Mouse (Mus musculus) MEL (cell line): ENCODE data around the gene Grip1. TPM values are rescaled to one million over a fixed set of nuclear protein-coding genes. Genes with fewer than 3 reads are reported as not detected.

ENCODE experiments used
- DNase-seq: peaks from one replicate; pipeline ENCODE4 v3.0.0; 2011; ENCODE audit warnings: low read depth, low spot score
- H3K27ac ChIP-seq: 2 replicates; pipeline ENCODE4 v1.5.1; 2012; ENCODE audit warnings: low read depth, mild to moderate bottlenecking, control low read depth, low read length, moderate library complexity; ENCODE audit not compliant: control insufficient read depth
- H3K27me3 ChIP-seq, 2 experiments: fragments of 150-350 bp in 1 of 2; sonication (generic) in 1 of 2; 2 replicates each; pipeline ENCODE4 v1.6.1; 2012; ENCODE audit warnings: low read length in 2 of 2, mild to moderate bottlenecking in 2 of 2, improper control_type of control experiment in 1 of 2, moderate library complexity in 1 of 2; ENCODE audit not compliant: insufficient read depth in 2 of 2, control insufficient read depth in 1 of 2
- H3K36me3 ChIP-seq, 2 experiments: 2 replicates each; pipeline ENCODE4 v1.6.1; 2012 to 2014; ENCODE audit warnings: low read length in 2 of 2, improper control_type of control experiment in 1 of 2, inconsistent platforms in 1 of 2, mild to moderate bottlenecking in 1 of 2; ENCODE audit not compliant: insufficient read depth in 2 of 2, control insufficient read depth in 1 of 2
- H3K4me1 ChIP-seq, 2 experiments: fragments of 150-350 bp in 1 of 2; sonication (generic) in 1 of 2; 2 replicates each; pipeline ENCODE4 v1.6.1; 2012; ENCODE audit warnings: low read length in 2 of 2, improper control_type of control experiment in 1 of 2, mild to moderate bottlenecking in 1 of 2; ENCODE audit not compliant: insufficient read depth in 2 of 2, control insufficient read depth in 1 of 2
- H3K4me3 ChIP-seq, 2 experiments: fragments of 150-350 bp in 1 of 2; sonication (generic) in 1 of 2; 2 replicates each; pipeline ENCODE4 v1.5.1; 2012; ENCODE audit warnings: low read depth in 2 of 2, low read length in 2 of 2, mild to moderate bottlenecking in 2 of 2, moderate library complexity in 2 of 2, control low read depth in 1 of 2, improper control_type of control experiment in 1 of 2; ENCODE audit not compliant: control insufficient read depth in 1 of 2, insufficient read depth in 1 of 2
- H3K79me2 ChIP-seq: 2 replicates; pipeline ENCODE4 v1.6.1; 2012; ENCODE audit warnings: mild to moderate bottlenecking, low read length, moderate library complexity; ENCODE audit not compliant: control insufficient read depth, poor library complexity, insufficient read depth
- H3K9ac ChIP-seq: 2 replicates; pipeline ENCODE4 v1.6.1; 2012; ENCODE audit warnings: low read depth, mild to moderate bottlenecking, control low read depth, low read length, moderate library complexity; ENCODE audit not compliant: control insufficient read depth, poor library complexity, severe bottlenecking
- H3K9me3 ChIP-seq: fragments of 150-350 bp; sonication (generic); replicated peaks from 2 replicates; pipeline ENCODE4 v1.6.1; 2012; ENCODE audit warnings: mild to moderate bottlenecking, low read length, improper control_type of control experiment, moderate library complexity; ENCODE audit not compliant: insufficient read depth
- CHD1 ChIP-seq: IDR thresholded peaks from 2 replicates; pipeline ENCODE4 v1.6.1; 2012; ENCODE audit warnings: low read depth, mild to moderate bottlenecking, inconsistent platforms, low read length, improper control_type of control experiment
- ELF1 ChIP-seq: IDR thresholded peaks from 2 replicates; pipeline ENCODE4 v1.6.1; 2014; ENCODE audit warnings: low read depth, mild to moderate bottlenecking, inconsistent platforms, low read length, improper control_type of control experiment, moderate library complexity
- EP300 ChIP-seq, 2 experiments: IDR thresholded peaks; 2 replicates each; pipeline ENCODE4 v1.6.1; 2011; ENCODE audit warnings: improper control_type of control experiment in 2 of 2, low read length in 2 of 2, low read depth in 1 of 2, mild to moderate bottlenecking in 1 of 2
- GABPA ChIP-seq: IDR thresholded peaks from 2 replicates; pipeline ENCODE4 v1.6.1; 2012; ENCODE audit warnings: low read depth, mild to moderate bottlenecking, inconsistent platforms, low read length, improper control_type of control experiment, moderate library complexity
- HCFC1 ChIP-seq: IDR thresholded peaks from 2 replicates; pipeline ENCODE4 v1.6.1; 2012; ENCODE audit warnings: low read depth, mild to moderate bottlenecking, inconsistent platforms, low read length, improper control_type of control experiment, moderate library complexity
- JUND ChIP-seq: IDR thresholded peaks from 2 replicates; pipeline ENCODE4 v1.6.1; 2011; ENCODE audit warnings: low read depth, mild to moderate bottlenecking, improper control_type of control experiment, low read length
- MAZ ChIP-seq: IDR thresholded peaks from 2 replicates; pipeline ENCODE4 v1.6.1; 2012; ENCODE audit warnings: low read depth, mild to moderate bottlenecking, inconsistent platforms, low read length, improper control_type of control experiment
- MYB ChIP-seq: IDR thresholded peaks from 2 replicates; pipeline ENCODE4 v1.6.1; 2011; ENCODE audit warnings: mild to moderate bottlenecking, low read depth, low read length, improper control_type of control experiment
- POLR2AphosphoS2 ChIP-seq: IDR thresholded peaks from 2 replicates; pipeline ENCODE4 v1.6.1; 2011; ENCODE audit warnings: low read length, improper control_type of control experiment
- POLR2AphosphoS5 ChIP-seq: IDR thresholded peaks from 2 replicates; pipeline ENCODE4 v1.6.1; 2012; ENCODE audit warnings: low read depth, borderline replicate concordance, mild to moderate bottlenecking, inconsistent platforms, low read length, moderate library complexity, mixed read lengths
- RCOR1 ChIP-seq: IDR thresholded peaks from 2 replicates; pipeline ENCODE4 v1.6.1; 2012; ENCODE audit warnings: low read depth, mild to moderate bottlenecking, inconsistent platforms, low read length, improper control_type of control experiment
- SMC3 ChIP-seq: IDR thresholded peaks from 2 replicates; pipeline ENCODE4 v1.6.1; 2011; ENCODE audit warnings: low read depth, low read length, improper control_type of control experiment
- TBP ChIP-seq: IDR thresholded peaks from 2 replicates; pipeline ENCODE4 v1.8.0; 2011; ENCODE audit warnings: low read depth, low read length, improper control_type of control experiment
- TCF12 ChIP-seq: IDR thresholded peaks from 2 replicates; pipeline ENCODE4 v1.6.1; 2014; ENCODE audit warnings: low read depth, mild to moderate bottlenecking, inconsistent platforms, low read length, improper control_type of control experiment, moderate library complexity
- UBTF ChIP-seq: IDR thresholded peaks from 2 replicates; pipeline ENCODE4 v1.6.1; 2012; ENCODE audit warnings: low read depth, mild to moderate bottlenecking, inconsistent platforms, low read length, improper control_type of control experiment, moderate library complexity, borderline replicate concordance; ENCODE audit not compliant: insufficient read depth
- USF2 ChIP-seq, 2 experiments: IDR thresholded peaks; 2 replicates each; pipeline ENCODE4 v1.6.1; 2011 to 2012; ENCODE audit warnings: improper control_type of control experiment in 2 of 2, low read length in 2 of 2, borderline replicate concordance in 1 of 2, inconsistent platforms in 1 of 2, low read depth in 1 of 2, mild to moderate bottlenecking in 1 of 2; ENCODE audit not compliant: insufficient read depth in 1 of 2
- ZNF384 ChIP-seq: IDR thresholded peaks from 2 replicates; pipeline ENCODE4 v1.6.1; 2012; ENCODE audit warnings: low read depth, mild to moderate bottlenecking, inconsistent platforms, low read length, improper control_type of control experiment
- polyA plus RNA-seq, 2 experiments: library from polyadenylated mRNA; stranded (reverse) in 1 of 2; unstranded in 1 of 2; fragments of >175 nt in 1 of 2; fragments of >200 nt in 1 of 2; gene quantifications; 2 replicates each; pipeline versions ENCODE4 v1.2.1 to v1.2.4; 2012; ENCODE audit warnings: low replicate concordance in 2 of 2, low read depth in 1 of 2; ENCODE audit not compliant: insufficient read length in 2 of 2, insufficient read depth in 1 of 2, missing spikeins in 1 of 2
- total RNA-seq: library from RNA; depleted of rRNA; stranded (reverse); fragments of 300-350 nt; gene quantifications from 2 replicates; pipeline ENCODE4 v1.2.3, GENCODE M21; 2012

Grip1 gene
- total and polyA plus RNA-seq, 3 experiments = 0.04 TPM; not detected in 2

GRCm38 (mm10) chr10:119596822-119597221 is 143.2 kb downstream of the Grip1 start:
- H3K27ac ChIP-seq = no peak overlapping the region
- H3K9me3 ChIP-seq = no peaks in the 10 kb centered on the region
- no peak overlapping the region for H3K9ac ChIP-seq
- TF ChIP-seq POLR2AphosphoS2 (no peak), SMC3 (no peak), JUND (no peak), USF2 (IDR thresholded peaks at IDR 0.05; ENCODE audit: borderline replicate concordance in 1 of 2, insufficient read depth in 1 of 2, low read depth in 1 of 2, low read length in 2 of 2) (no peak), EP300 (IDR thresholded peaks at IDR 0.05; ENCODE audit: low read depth in 1 of 2, low read length in 2 of 2) (no peak), ELF1 (no peak), UBTF (no peak), MYB (no peak), MAZ (no peak), POLR2AphosphoS5 (no peak), TCF12 (no peak), ZNF384 (no peak), CHD1 (no peak), HCFC1 (no peak), RCOR1 (no peak), TBP (no peak)
- no peak overlapping the region for H3K4me3 ChIP-seq
- no peak for DNase-seq
- H3K4me1 ChIP-seq = no peaks in the 10 kb centered on the region
- no peaks in the 10 kb centered on the region for H3K79me2 ChIP-seq
- no peaks in the 10 kb centered on the region for H3K27me3 ChIP-seq
- no peaks in the 10 kb centered on the region for H3K36me3 ChIP-seq

GRCm38 (mm10) chr10:119607501-119607900 is 153.9 kb downstream of the Grip1 start:
- Histone ChIP-seq H3K27ac (no peak overlapping the region), H3K27me3 (no peaks in the 10 kb centered on the region), H3K4me1 (no peaks in the 10 kb centered on the region), H3K36me3 (no peaks in the 10 kb centered on the region), H3K9ac (no peak overlapping the region), H3K9me3 (no peaks in the 10 kb centered on the region), H3K4me3 (no peak overlapping the region), H3K79me2 (no peaks in the 10 kb centered on the region)
- no peak for TF ChIP-seq GABPA
- no peak for DNase-seq
